Mouse (Mus musculus) CH12.LX (cell line): ENCODE measurements at regions not wholly inside any gene's neighbourhood (a gene's known extent, or its start where the extent isn't known, plus 50 kb on each side); places are given as distances from the start of the nearest gene placed in this dataset.

Experiments
- DNase-seq: peaks from one replicate; pipeline ENCODE4 v3.0.0-alpha.2; 2013; ENCODE audit errors: extremely low read depth
- H3K27ac ChIP-seq: 2 replicates; pipeline ENCODE4 v1.5.1; 2012; ENCODE audit warnings: low read depth, mild to moderate bottlenecking, control low read depth, moderate library complexity; ENCODE audit not compliant: insufficient read depth
- H3K27me3 ChIP-seq: replicated peaks from 2 replicates; pipeline ENCODE3; 2012; ENCODE audit warnings: inconsistent platforms
- H3K36me3 ChIP-seq, 2 experiments: replicated peaks in 1 of 2; 2 replicates each; pipeline versions ENCODE3 to v1.6.1; 2012; ENCODE audit warnings: inconsistent platforms in 1 of 2, low read length in 1 of 2, mild to moderate bottlenecking in 1 of 2, mixed read lengths in 1 of 2, moderate library complexity in 1 of 2; ENCODE audit not compliant: control insufficient read depth in 1 of 2, insufficient read depth in 1 of 2
- H3K4me1 ChIP-seq, 2 experiments: 2 replicates each; pipeline ENCODE4 v1.6.1; 2012; ENCODE audit warnings: inconsistent platforms in 1 of 2, moderate library complexity in 1 of 2; ENCODE audit not compliant: insufficient read depth in 2 of 2, control insufficient read depth in 1 of 2
- H3K4me2 ChIP-seq: 2 replicates; pipeline ENCODE4 v1.6.1; 2012; ENCODE audit warnings: low read depth, mild to moderate bottlenecking, control low read depth; ENCODE audit not compliant: poor library complexity, insufficient read depth, severe bottlenecking
- H3K4me3 ChIP-seq, 3 experiments: fragments of 150-350 bp in 1 of 3; sonication (generic) in 1 of 3; replicated peaks in 1 of 3; 2 replicates each; pipeline versions ENCODE3 to v1.5.1; 2011 to 2012; ENCODE audit warnings: low read depth in 2 of 3, low read length in 2 of 3, mild to moderate bottlenecking in 2 of 3, moderate library complexity in 2 of 3, control low read depth in 1 of 3, improper control_type of control experiment in 1 of 3, inconsistent platforms in 1 of 3, mixed read lengths in 1 of 3; ENCODE audit not compliant: poor library complexity in 1 of 3
- H3K79me2 ChIP-seq: replicated peaks from 2 replicates; pipeline ENCODE4 v1.6.1; 2012; ENCODE audit warnings: mild to moderate bottlenecking, moderate library complexity; ENCODE audit not compliant: control insufficient read depth, poor library complexity, insufficient read depth, severe bottlenecking; ENCODE audit errors: extremely low read depth
- H3K9ac ChIP-seq: 2 replicates; pipeline ENCODE4 v1.6.1; 2012; ENCODE audit warnings: low read depth, mild to moderate bottlenecking, control low read depth, moderate library complexity; ENCODE audit not compliant: insufficient read depth
- H3K9me3 ChIP-seq: replicated peaks from 2 replicates; pipeline ENCODE3; 2012; ENCODE audit warnings: low read length, inconsistent platforms, mixed read lengths
- BHLHE40 ChIP-seq: IDR thresholded peaks from 2 replicates; pipeline ENCODE4 v1.6.1; 2011; ENCODE audit warnings: mild to moderate bottlenecking, low read depth, low read length, improper control_type of control experiment
- CHD1 ChIP-seq: IDR thresholded peaks from 2 replicates; pipeline ENCODE4 v1.6.1; 2012; ENCODE audit warnings: low read depth, low read length, improper control_type of control experiment, inconsistent platforms
- CTCF ChIP-seq, 2 experiments: IDR thresholded peaks in 1 of 2; conservative IDR thresholded peaks in 1 of 2; 2 replicates each; pipeline ENCODE4 v1.5.1; 2011 to 2012; ENCODE audit warnings: low read depth in 2 of 2, low read length in 2 of 2, improper control_type of control experiment in 1 of 2, inconsistent platforms in 1 of 2, mild to moderate bottlenecking in 1 of 2, moderate library complexity in 1 of 2
- ETS1 ChIP-seq: conservative IDR thresholded peaks from 2 replicates; pipeline ENCODE4 v1.6.1; 2012; ENCODE audit warnings: low read depth, mild to moderate bottlenecking, inconsistent platforms, low read length, improper control_type of control experiment, moderate library complexity
- HCFC1 ChIP-seq: IDR thresholded peaks from 2 replicates; pipeline ENCODE4 v1.6.1; 2012; ENCODE audit warnings: low read depth, mild to moderate bottlenecking, inconsistent platforms, low read length, improper control_type of control experiment
- KAT2A ChIP-seq: IDR thresholded peaks from 2 replicates; pipeline ENCODE4 v1.6.1; 2012; ENCODE audit warnings: low read length, improper control_type of control experiment, inconsistent platforms; ENCODE audit not compliant: insufficient replicate concordance
- MAX ChIP-seq: IDR thresholded peaks from 2 replicates; pipeline ENCODE4 v1.6.1; 2011; ENCODE audit warnings: low read length, improper control_type of control experiment
- MAZ ChIP-seq: IDR thresholded peaks from 2 replicates; pipeline ENCODE4 v1.6.1; 2012; ENCODE audit warnings: low read depth, mild to moderate bottlenecking, inconsistent platforms, low read length, improper control_type of control experiment, moderate library complexity
- MYC ChIP-seq: IDR thresholded peaks from 2 replicates; pipeline ENCODE4 v1.6.1; 2011; ENCODE audit warnings: low read depth, mild to moderate bottlenecking, improper control_type of control experiment, low read length
- NELFE ChIP-seq: IDR thresholded peaks from 2 replicates; pipeline ENCODE4 v1.6.1; 2011; ENCODE audit warnings: low read depth, low read length, improper control_type of control experiment
- SIN3A ChIP-seq: IDR thresholded peaks from 2 replicates; pipeline ENCODE4 v1.6.1; 2012; ENCODE audit warnings: low read length, improper control_type of control experiment, inconsistent platforms
- TBP ChIP-seq: conservative IDR thresholded peaks from 2 replicates; pipeline ENCODE4 v1.6.1; 2011; ENCODE audit warnings: low read depth, low read length, improper control_type of control experiment
- TCF12 ChIP-seq: IDR thresholded peaks from 2 replicates; pipeline ENCODE4 v1.6.1; 2014; ENCODE audit warnings: low read depth, mild to moderate bottlenecking, inconsistent platforms, low read length, improper control_type of control experiment
- USF1 ChIP-seq: IDR thresholded peaks from 2 replicates; pipeline ENCODE4 v1.6.1; 2014; ENCODE audit warnings: low read depth, mild to moderate bottlenecking, inconsistent platforms, low read length, improper control_type of control experiment
- USF2 ChIP-seq: conservative IDR thresholded peaks from 2 replicates; pipeline ENCODE4 v1.6.1; 2011; ENCODE audit warnings: low read depth, low read length, improper control_type of control experiment
- ZKSCAN1 ChIP-seq: IDR thresholded peaks from 2 replicates; pipeline ENCODE4 v1.6.1; 2012; ENCODE audit warnings: low read depth, inconsistent platforms, low read length, improper control_type of control experiment, borderline replicate concordance
- dilution Hi-C: fragments of 300-500 bp; cut with MboI; formaldehyde crosslinking; loops from 2 replicates; pipeline ENCODE4 v1.14.3; 2020; ENCODE audit warnings: low sequenced_read_pairs; ENCODE audit not compliant: extremely low pct_unique_long_range_greater_than_20kb, extremely low pct_ligation_motif_present
- in situ Hi-C: fragments of 300-500 bp; cut with MboI; formaldehyde crosslinking; loops from 3 replicates; pipeline ENCODE4 v1.14.3; 2019; ENCODE audit warnings: low sequenced_read_pairs, low pct_ligation_motif_present, low pct_unique_long_range_greater_than_20kb, mixed read lengths

GRCm38 (mm10) chr12:117342321-117342720 lies 174.0 kb upstream of the Rapgef5 start:
- Histone ChIP-seq H3K79me2 (no peaks in the 10 kb centered on the region), H3K27ac (no peak overlapping the region), H3K9me3 (no peaks in the 10 kb centered on the region), H3K4me2 (no peak overlapping the region), H3K27me3 (peaks cover 1% of the 10 kb centered on the region), H3K4me1 (0 out of 4 replicates have a peak, but pooled peaks cover 0 to 3% of the 10 kb centered on the region in 2 experiments), H3K9ac (no peak overlapping the region), H3K36me3 (no peaks in the 10 kb centered on the region), H3K4me3 (no peak overlapping the region)
- no peak for TF ChIP-seq KAT2A
- TF ChIP-seq TCF12, result no peak
- TF ChIP-seq CTCF (conservative IDR thresholded peaks at IDR 0.05 in 1 of 2, IDR thresholded peaks at IDR 0.05 in 1 of 2; ENCODE audit: low read depth in 2 of 2, low read length in 2 of 2), result no peak
- TF ChIP-seq MAZ, result no peak
- TF ChIP-seq ZKSCAN1, result no peak
- TF ChIP-seq SIN3A, result no peak
- in situ Hi-C loops, result no loop called here
- dilution Hi-C loops, result no loop called here
- DNase-seq, result no peak

- Histone ChIP-seq H3K79me2 (no peaks in the 10 kb centered on the region), H3K4me2 (no peak overlapping the region)
- in situ Hi-C loops, result no loop called here
- TF ChIP-seq USF2 (no peak), MAX (no peak), USF1 (no peak), HCFC1 (no peak), NELFE (no peak), BHLHE40 (no peak), MYC (no peak), CHD1 (no peak), TBP (no peak), CTCF (conservative IDR thresholded peaks at IDR 0.05 in 1 of 2, IDR thresholded peaks at IDR 0.05 in 1 of 2; ENCODE audit: low read depth in 2 of 2, low read length in 2 of 2) (no peak), ETS1 (no peak)
- TF ChIP-seq, all 38 proteins: peak for 0
- H3K4me1 ChIP-seq, result 0 out of 4 replicates have a peak, but pooled peaks cover 0 to 3% of the 10 kb centered on the region in 2 experiments
- peaks cover 1% of the 10 kb centered on the region for H3K27me3 ChIP-seq
- dilution Hi-C loops, result no loop called here
- H3K27ac ChIP-seq, result no peak overlapping the region
- H3K9ac ChIP-seq, result no peak overlapping the region
- no peak for DNase-seq
- no peaks in the 10 kb centered on the region for H3K36me3 ChIP-seq
- no peaks in the 10 kb centered on the region for H3K9me3 ChIP-seq
- H3K4me3 ChIP-seq, result no peak overlapping the region
Observed at GRCm38 (mm10) chr12:117343121-117343520, 173.2 kb upstream of the Rapgef5 start.
